Mouse (Mus musculus): ENCODE results near the gene Arhgef10l.

GRCm38 (mm10) chr4:140522873-140523272 lies 142.9 kb downstream of the Arhgef10l start:
- no peak for TF ChIP-seq CTCF (IDR thresholded peaks at IDR 0.05; ENCODE audit: low read depth, low read length)
- no peak for TF ChIP-seq POLR2A (IDR thresholded peaks at IDR 0.05; ENCODE audit: borderline replicate concordance, low read depth, low read length)
